Mouse (Mus musculus) heart, embryonic 10.5 days (tissue): ENCODE measurements around the gene Ssbp4. TPM values are rescaled to one million over a fixed set of nuclear protein-coding genes. Genes with fewer than 3 reads are reported as not detected.
A peak's percentile ranks its signal among the peaks of the same experiment; 100 is the strongest.

ENCODE experiments used
- DNase-seq: peaks from one replicate; pipeline ENCODE4 v3.0.0-alpha.2; 2017; ENCODE audit warnings: low spot score
- H3K27ac ChIP-seq: fragments of 300-500 bp; sonication (generic); 2 replicates; pipeline ENCODE4 v1.5.1; 2016; ENCODE audit warnings: mild to moderate bottlenecking
- H3K27me3 ChIP-seq: fragments of 300-500 bp; sonication (generic); 2 replicates; pipeline ENCODE4 v1.6.1; 2016; ENCODE audit warnings: mild to moderate bottlenecking; ENCODE audit not compliant: poor library complexity, insufficient read depth, severe bottlenecking
- H3K36me3 ChIP-seq: fragments of 300-500 bp; sonication (generic); 2 replicates; pipeline ENCODE4 v1.6.1; 2016; ENCODE audit warnings: mild to moderate bottlenecking, moderate library complexity
- H3K4me1 ChIP-seq: fragments of 300-500 bp; sonication (generic); 2 replicates; pipeline ENCODE4 v1.6.1; 2016; ENCODE audit warnings: mild to moderate bottlenecking
- H3K4me3 ChIP-seq: fragments of 300-500 bp; sonication (generic); 2 replicates; pipeline ENCODE4 v1.5.1; 2016; ENCODE audit warnings: mild to moderate bottlenecking, moderate library complexity
- H3K9me3 ChIP-seq: fragments of 300-500 bp; sonication (generic); 2 replicates; pipeline ENCODE4 v1.6.1; 2016; ENCODE audit warnings: mild to moderate bottlenecking, moderate library complexity
- WGBS: fragments of 180-500 bp; shearing (Covaris S2); methylation state at CpG from one replicate; pipeline ENCODE4 v1.1.7; 2016; 5-methylcytosine and 5-hydroxymethylcytosine counted together
- polyA plus RNA-seq: library from polyadenylated mRNA; unstranded; fragments of >200 nt; fragmentation: Nextera tagmentation; extraction: Ambion mirVana; gene quantifications from 2 replicates; pipeline ENCODE4 v1.2.1, GENCODE M21; 2016

The Ssbp4 gene
- polyA plus RNA-seq, 1 experiment from 2014 or later = 107 TPM

DNA sequence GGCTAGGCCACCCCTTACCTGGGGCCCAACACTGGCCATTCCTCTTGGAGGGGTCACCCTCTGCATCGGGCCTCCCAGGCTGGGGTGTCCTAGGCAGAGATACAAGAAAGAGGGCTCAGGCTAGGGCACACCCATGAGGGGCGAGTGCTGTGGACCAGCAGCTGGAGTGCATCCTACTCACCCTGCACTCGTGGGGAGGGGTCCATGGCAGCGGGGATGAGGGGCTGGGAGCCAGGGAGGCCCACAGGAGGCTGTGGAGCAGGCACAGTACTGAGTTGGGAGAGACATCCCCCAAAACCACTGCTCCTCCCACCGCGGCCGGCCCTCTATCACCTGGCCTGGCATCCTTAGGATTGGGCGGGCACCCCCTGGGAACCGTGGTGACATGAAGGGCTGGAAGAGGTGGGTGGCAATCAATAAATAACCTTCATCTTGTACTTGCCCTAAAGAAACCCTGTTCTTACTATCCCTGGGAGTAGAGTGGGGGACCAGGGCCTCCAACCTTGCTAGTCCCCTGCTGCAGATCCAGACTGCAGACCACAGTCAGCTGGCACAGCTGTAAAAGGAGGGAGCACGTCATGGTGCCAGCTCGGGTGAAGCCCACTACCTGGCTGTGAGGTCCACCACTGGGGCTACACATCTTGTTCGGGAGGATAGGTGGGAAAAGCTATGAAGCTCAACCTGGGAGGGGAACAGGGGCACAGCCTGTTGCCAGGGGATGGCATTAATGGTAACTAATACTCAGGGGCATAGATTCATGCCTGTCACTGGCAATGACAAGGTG lies 9.0 kb downstream of the Ssbp4 start:
- 76% methylated on average over 12 of the region's 12 CpGs for WGBS
- DNase-seq = no peak
- Histone ChIP-seq H3K4me1 (peaks cover 71% of the 10 kb centered on the region), H3K27me3 (peaks cover 25% of the 10 kb centered on the region; the same call in 1 of the 2 replicates), H3K36me3 (peaks cover 37% of the 10 kb centered on the region), H3K27ac (peak overlapping the region; percentile 89), H3K9me3 (no peaks in the 10 kb centered on the region), H3K4me3 (no peak overlapping the region; the same call in 1 of the 2 replicates)

DNA sequence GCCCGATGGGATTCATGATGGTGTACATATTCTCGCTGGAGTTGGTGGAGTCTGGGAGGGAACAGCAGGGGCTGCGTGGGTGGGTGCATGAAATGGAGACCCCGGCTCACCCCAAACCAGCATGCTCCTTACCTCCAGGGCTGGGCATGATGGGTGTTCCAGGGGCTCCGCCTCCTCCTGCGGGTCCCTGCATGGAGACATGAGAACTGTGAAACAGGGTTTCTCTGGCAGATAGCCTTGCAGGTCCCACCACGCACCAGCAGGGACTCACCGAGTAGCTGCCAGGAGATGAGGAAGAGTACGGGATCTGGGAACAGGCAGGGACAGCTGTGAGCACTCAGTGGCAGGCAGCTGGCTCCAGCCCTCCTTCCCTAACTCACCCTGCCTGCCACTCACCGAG lies 9.9 kb downstream of the Ssbp4 start:
- Histone ChIP-seq H3K9me3 (no peaks in the 10 kb centered on the region), H3K4me3 (peak overlapping the region; percentile 68), H3K4me1 (peaks cover 79% of the 10 kb centered on the region), H3K36me3 (peaks cover 37% of the 10 kb centered on the region), H3K27me3 (peaks cover 24% of the 10 kb centered on the region; the same call in 1 of the 2 replicates), H3K27ac (peak overlapping the region; percentile 89)
- WGBS = 24% methylated on average over 10 of the region's 10 CpGs
- no peak for DNase-seq

DNA sequence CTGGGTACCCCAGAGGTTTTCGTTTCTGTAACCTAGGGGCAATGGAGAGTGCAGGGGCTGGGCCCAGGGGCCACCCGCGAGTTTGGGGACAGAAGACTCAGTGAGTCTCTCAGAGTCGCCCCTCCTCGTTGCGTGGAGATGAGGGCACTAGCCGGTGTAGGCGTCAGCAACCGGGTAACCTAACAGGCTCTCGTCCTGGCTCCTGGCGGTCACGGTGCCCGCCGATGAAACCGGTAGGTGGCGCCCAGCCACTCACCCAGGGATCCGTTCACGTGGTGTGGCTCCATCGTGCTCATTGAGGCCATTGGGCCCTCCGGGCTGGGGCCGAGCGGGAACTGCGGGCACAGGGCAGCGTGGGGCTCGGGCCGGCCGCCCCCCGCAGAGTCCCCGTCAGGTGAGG lies 10.4 kb downstream of the Ssbp4 start:
- no peaks in the 10 kb centered on the region for H3K9me3 ChIP-seq
- H3K4me1 ChIP-seq = peaks cover 84% of the 10 kb centered on the region
- H3K4me3 ChIP-seq = peak overlapping the region; percentile 68
- peak; percentile 93 for DNase-seq
- peak overlapping the region; percentile 89 for H3K27ac ChIP-seq
- H3K27me3 ChIP-seq = peaks cover 24% of the 10 kb centered on the region; the same call in 1 of the 2 replicates
- H3K36me3 ChIP-seq = peaks cover 36% of the 10 kb centered on the region
- WGBS = 5% methylated on average over 29 of the region's 29 CpGs

DNA sequence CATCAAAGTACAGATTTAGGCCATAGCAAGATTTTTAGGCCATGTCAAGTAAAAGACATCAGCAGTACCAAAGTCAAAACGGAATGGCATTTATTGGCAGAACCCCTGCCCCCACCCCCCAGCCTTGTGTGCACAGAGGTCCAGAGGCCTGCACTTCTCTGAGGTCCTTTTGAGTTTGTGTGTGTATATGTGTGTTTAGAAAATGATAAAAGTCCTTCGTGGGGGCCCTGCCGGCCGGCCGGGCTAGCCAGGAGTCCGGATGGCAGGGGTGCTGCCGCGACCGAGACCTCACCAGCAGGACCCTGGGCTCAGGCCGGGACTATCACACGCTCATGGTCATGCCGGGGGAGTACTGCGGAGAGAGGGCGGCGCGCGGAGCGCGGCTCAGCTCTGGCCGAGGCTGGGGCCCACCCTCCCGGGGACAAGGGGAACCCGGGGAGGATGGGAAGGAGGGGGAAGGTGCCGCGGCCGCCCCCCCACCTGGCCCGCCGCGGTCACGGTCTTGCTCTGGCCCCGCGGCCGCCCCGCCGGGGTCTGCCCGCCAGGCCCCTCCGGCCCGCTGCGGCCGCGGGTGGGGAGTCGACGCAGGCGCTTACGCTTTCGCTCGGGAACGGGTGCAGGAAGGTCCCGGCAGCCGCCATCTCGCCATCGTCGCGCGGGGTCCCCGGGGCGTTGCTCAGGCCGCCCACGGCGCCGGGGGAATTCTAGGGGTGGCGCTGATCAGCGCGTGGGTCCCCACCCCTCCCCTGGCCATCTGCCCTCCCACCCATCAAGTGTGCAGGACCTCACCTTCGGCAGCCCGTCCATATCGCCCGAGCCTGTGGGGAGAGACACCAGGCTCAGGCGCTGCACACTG lies 11.0 kb downstream of the Ssbp4 start:
- peak overlapping the region; percentile 68 for H3K4me3 ChIP-seq
- peaks cover 30% of the 10 kb centered on the region for H3K36me3 ChIP-seq
- WGBS = 6% methylated on average over 44 of the region's 68 CpGs
- H3K27ac ChIP-seq = peak overlapping the region; percentile 89
- DNase-seq = no peak
- H3K27me3 ChIP-seq = peaks cover 24% of the 10 kb centered on the region; the same call in 1 of the 2 replicates
- peaks cover 90% of the 10 kb centered on the region for H3K4me1 ChIP-seq
- no peaks in the 10 kb centered on the region for H3K9me3 ChIP-seq

DNA sequence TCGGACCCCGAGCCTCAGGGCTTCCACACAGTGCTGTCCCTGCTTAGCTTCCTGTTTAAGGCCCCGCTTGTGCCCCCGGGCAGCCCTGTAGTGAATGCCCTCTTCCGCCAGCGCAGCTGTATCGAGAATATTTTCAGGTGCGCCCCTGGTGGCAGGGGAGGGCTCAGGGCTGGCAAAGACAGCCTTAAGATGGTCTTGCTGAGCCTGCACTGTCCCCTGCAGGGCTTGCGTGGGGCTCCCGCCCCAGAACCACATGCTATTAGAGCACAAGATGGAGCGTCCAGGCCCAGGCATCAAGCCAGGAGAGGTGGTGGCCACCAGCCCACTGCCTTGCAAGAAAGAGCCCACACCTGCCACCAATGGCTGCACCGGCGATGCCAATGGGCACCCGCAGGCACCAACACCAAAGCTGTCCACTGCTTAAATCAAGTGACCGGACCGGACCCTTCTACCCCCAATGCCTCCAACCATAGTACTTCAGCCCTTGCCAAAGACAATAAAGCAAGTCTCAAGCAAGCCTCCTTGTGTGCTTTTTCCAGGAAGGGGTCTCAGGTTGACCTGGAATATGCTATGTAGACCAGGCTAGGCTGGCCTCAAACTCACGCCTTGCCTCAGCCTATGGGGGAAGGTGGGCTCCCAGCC lies 11.8 kb downstream of the Ssbp4 start:
- Histone ChIP-seq H3K36me3 (peaks cover 28% of the 10 kb centered on the region), H3K9me3 (no peaks in the 10 kb centered on the region), H3K4me3 (peak overlapping the region; percentile 68; the same call in 1 of the 2 replicates), H3K27ac (peak overlapping the region; percentile 89; the same call in 1 of the 2 replicates), H3K27me3 (peaks cover 24% of the 10 kb centered on the region; the same call in 1 of the 2 replicates), H3K4me1 (peaks cover 97% of the 10 kb centered on the region)
- 88% methylated on average over 17 of the region's 17 CpGs for WGBS
- DNase-seq = no peak

DNA sequence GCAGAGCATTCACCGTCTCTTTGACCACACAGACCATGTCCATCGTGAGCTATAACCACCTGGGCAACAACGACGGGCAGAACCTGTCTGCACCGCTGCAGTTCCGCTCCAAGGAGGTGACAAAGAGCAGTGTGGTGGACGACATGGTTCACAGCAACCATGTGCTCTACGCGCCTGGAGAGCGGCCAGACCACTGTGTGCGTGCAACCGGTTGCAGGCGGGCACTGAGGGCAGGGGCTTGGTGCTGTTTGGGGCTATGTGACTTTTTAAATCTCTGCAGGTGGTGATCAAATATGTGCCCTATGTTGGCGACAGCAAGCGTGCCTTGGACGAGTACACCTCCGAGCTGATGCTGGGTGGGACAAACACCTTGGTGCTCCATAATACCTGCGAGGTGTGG lies 12.5 kb downstream of the Ssbp4 start:
- no peak overlapping the region for H3K27ac ChIP-seq
- no peak overlapping the region for H3K4me3 ChIP-seq
- H3K4me1 ChIP-seq = peaks cover 97% of the 10 kb centered on the region
- H3K36me3 ChIP-seq = peaks cover 32% of the 10 kb centered on the region
- no peak for DNase-seq
- 94% methylated on average over 18 of the region's 18 CpGs for WGBS
- peaks cover 24% of the 10 kb centered on the region; the same call in 1 of the 2 replicates for H3K27me3 ChIP-seq
- H3K9me3 ChIP-seq = no peaks in the 10 kb centered on the region

DNA sequence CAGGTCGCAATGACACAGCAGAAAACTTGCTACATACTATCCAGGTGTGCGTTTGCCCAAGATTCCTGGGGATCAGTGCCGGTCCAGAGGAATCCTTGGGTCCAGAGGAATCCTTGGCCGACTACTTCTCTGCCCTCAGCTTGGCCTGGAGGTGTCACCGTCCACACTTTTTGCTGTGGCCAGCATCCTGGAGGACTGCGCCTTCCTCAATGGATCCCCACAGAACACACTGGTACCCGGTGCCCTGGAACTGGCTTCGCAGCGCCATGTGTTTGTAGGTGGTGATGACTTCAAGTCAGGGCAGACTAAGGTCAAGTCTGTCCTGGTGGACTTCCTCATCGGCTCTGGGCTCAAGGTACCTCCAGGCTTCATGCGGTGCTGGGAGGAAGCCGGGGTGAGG lies 12.9 kb downstream of the Ssbp4 start:
- Histone ChIP-seq H3K27me3 (peaks cover 24% of the 10 kb centered on the region; the same call in 1 of the 2 replicates), H3K4me1 (peaks cover 93% of the 10 kb centered on the region), H3K36me3 (peaks cover 36% of the 10 kb centered on the region), H3K4me3 (no peak overlapping the region), H3K9me3 (no peaks in the 10 kb centered on the region), H3K27ac (no peak overlapping the region)
- WGBS = 93% methylated on average over 12 of the region's 12 CpGs
- no peak for DNase-seq

DNA sequence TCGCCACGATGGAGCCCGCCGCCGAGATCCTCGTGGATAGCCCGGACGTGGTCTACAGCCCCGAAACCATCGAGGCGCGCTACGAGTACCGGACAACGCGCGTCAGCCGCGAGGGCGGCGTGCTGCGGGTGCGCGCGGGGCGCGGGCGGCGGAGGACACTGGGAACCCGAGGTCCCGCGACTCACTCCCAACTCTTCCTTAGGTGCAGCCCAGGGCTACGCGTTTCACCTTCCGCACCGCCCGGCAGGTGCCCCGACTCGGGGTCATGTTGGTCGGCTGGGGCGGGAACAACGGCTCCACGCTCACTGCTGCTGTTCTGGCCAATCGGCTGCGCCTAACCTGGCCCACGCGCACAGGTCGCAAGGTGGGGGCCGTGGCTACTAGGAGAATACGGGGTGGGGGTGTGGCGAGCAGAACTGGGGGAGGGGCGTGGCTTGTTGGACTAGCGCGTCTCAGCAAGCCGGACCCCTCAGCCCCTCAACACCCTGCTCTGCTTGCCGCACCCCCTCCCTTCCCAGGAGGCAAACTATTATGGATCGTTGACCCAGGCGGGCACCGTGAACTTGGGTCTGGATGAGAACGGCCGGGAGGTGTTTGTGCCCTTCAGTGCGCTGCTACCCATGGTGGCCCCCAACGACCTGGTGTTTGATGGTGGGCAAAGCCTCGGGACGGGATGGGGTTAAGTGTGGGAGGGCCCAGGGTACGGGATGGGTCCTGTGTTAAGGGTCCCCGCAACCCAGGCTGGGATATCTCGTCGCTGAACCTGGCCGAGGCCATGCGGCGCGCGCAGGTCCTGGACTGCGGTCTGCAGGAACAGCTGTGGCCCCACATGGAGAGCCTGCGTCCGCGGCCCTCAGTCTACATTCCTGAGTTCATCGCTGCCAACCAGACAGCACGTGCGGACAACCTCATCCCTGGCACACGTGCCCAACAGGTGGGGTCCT lies 13.8 kb downstream of the Ssbp4 start:
- peaks cover 24% of the 10 kb centered on the region; the same call in 1 of the 2 replicates for H3K27me3 ChIP-seq
- WGBS = 8% methylated on average over 82 of the region's 82 CpGs
- DNase-seq = peak; percentile 84
- peaks cover 44% of the 10 kb centered on the region for H3K36me3 ChIP-seq
- H3K9me3 ChIP-seq = no peaks in the 10 kb centered on the region
- H3K4me3 ChIP-seq = peak overlapping the region; percentile 80
- peaks cover 84% of the 10 kb centered on the region for H3K4me1 ChIP-seq
- peak overlapping the region; percentile 92 for H3K27ac ChIP-seq

DNA sequence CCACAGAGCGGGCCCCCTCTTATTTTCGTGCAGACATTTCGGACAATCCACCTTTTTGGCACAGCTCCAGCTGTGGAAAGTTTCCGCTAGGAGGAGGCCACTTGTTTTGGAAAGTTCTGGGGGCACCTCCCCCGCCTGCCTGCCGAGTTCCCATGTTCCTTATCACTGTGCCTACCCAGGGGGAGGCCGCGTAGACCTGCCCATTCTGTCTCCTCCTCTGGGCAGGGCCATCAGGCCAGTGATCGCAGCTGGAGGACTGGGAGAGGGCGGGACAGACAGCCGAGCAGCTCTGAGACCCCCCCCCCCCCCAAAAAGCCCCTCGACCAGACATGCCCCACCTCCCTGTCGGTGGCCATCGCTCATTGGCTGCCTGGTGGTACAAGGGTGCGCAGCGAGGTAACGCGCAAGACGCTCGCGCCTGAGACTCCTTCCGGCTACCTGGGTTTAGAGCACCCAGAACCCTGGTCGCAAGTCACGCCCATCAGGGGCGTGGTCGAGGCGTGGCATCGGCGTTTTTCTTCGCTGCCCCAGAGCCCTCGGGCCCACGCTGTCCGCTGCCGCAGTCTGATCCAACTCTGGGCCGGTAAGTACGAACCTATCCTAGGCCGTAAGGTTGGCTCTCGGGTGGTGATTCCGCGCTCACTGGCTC lies 14.6 kb downstream of the Ssbp4 start, which contains the start of gene Isyna1:
Gene Isyna1, plus strand, starts transcription at position 413 of the 649 bp plus-strand sequence.
- Histone ChIP-seq H3K9me3 (no peaks in the 10 kb centered on the region), H3K36me3 (peaks cover 49% of the 10 kb centered on the region), H3K27ac (peak within 1 kb of the TSS; percentile 92), H3K27me3 (peaks cover 19% of the 10 kb centered on the region; the same call in 1 of the 2 replicates), H3K4me1 (peaks cover 75% of the 10 kb centered on the region), H3K4me3 (peak within 1 kb of the TSS; percentile 80)
- WGBS = under 1% methylated on average over 40 of the region's 40 CpGs
- peak; percentile 99 for DNase-seq

DNA sequence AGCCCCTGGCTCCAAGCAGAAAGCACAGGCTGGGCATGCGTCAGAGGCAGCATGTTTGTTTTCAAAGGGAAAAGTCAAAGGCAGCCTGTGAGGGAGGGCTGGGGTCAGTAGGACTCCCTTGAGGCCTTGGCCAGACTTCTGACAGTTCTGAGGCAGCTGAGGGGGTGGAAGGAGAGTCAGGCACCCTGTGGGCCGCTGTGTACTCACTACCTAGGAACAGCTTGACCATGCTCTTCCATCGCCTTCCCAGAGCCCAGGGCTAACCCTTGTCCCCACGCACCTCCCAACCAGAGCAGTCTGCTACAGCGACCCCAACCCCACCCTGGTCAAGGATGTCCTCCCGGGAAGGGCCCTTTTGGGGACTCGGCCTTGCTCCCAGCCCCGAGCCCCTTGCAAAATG lies 15.5 kb downstream of the Ssbp4 start:
- Histone ChIP-seq H3K4me3 (peak overlapping the region; percentile 80), H3K9me3 (no peaks in the 10 kb centered on the region), H3K36me3 (peaks cover 57% of the 10 kb centered on the region), H3K27me3 (peaks cover 17% of the 10 kb centered on the region; the same call in 1 of the 2 replicates), H3K27ac (peak overlapping the region; percentile 92), H3K4me1 (peaks cover 66% of the 10 kb centered on the region)
- DNase-seq = no peak
- 42% methylated on average over 8 of the region's 8 CpGs for WGBS

DNA sequence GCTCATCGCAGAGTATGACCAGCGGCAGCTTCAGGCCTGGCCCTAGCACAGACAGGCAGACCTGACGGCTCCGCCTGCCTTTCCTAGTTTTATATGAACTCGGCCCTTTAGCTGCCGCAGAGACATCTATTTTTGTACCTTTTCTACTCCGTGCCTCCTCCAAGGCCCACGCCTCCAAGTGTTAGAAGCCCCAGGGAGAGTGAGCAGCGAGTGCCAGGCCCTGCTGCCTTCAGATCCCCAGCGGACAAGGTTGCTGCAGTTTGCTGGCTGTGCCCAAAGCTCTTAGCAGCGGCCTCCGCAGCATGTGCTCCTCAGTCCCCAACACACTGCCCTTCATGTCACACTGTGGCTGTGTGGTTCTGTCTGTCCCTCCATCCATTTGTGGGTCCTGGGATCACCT lies 17.1 kb downstream of the Ssbp4 start:
- 72% methylated on average over 12 of the region's 12 CpGs for WGBS
- peaks cover 64% of the 10 kb centered on the region for H3K36me3 ChIP-seq
- peaks cover 53% of the 10 kb centered on the region for H3K4me1 ChIP-seq
- peak overlapping the region; percentile 47; the same call in 1 of the 2 replicates for H3K27ac ChIP-seq
- DNase-seq = no peak
- no peak overlapping the region for H3K4me3 ChIP-seq
- H3K9me3 ChIP-seq = no peaks in the 10 kb centered on the region
- peaks cover 12% of the 10 kb centered on the region; the same call in 1 of the 2 replicates for H3K27me3 ChIP-seq
